Mouse (Mus musculus) urinary bladder, postnatal 10 days (tissue): ENCODE data around the gene Cpeb4.

Source experiments
- DNase-seq: peaks from one replicate; pipeline ENCODE4 v3.0.0; 2022; ENCODE audit warnings: low spot score

Gene Cpeb4

GRCm38 (mm10) chr11:31896905-31897304 lies 24.9 kb downstream of the Cpeb4 start:
- no peak for DNase-seq

- DNase-seq = no peak
Observed at GRCm38 (mm10) chr11:31899166-31899565, 27.2 kb downstream of the Cpeb4 start.

GRCm38 (mm10) chr11:31900736-31901135 lies 28.7 kb downstream of the Cpeb4 start:
- no peak for DNase-seq

GRCm38 (mm10) chr11:31902251-31903001 lies 30.4 kb downstream of the Cpeb4 start:
- DNase-seq = no peak

- no peak for DNase-seq
Observed at GRCm38 (mm10) chr11:31906499-31906898, 34.5 kb downstream of the Cpeb4 start.

- DNase-seq = no peak
Observed at GRCm38 (mm10) chr11:31907650-31908049, 35.6 kb downstream of the Cpeb4 start.

GRCm38 (mm10) chr11:31912958-31913357 lies 40.9 kb downstream of the Cpeb4 start:
- DNase-seq = no peak

- DNase-seq = no peak
Observed at GRCm38 (mm10) chr11:31917769-31918168, 45.8 kb downstream of the Cpeb4 start.

- DNase-seq = no peak
Observed at GRCm38 (mm10) chr11:31930051-31930450, 58.0 kb downstream of the Cpeb4 start.

GRCm38 (mm10) chr11:31935652-31936051 lies 63.6 kb downstream of the Cpeb4 start:
- DNase-seq = no peak

- no peak for DNase-seq
Observed at GRCm38 (mm10) chr11:31936910-31937525, 65.0 kb downstream of the Cpeb4 start.

GRCm38 (mm10) chr11:31940898-31941639 lies 69.1 kb downstream of the Cpeb4 start:
- DNase-seq = no peak

GRCm38 (mm10) chr11:31941640-31942638 lies 69.9 kb downstream of the Cpeb4 start:
- no peak for DNase-seq

- no peak for DNase-seq
Observed at GRCm38 (mm10) chr11:31945471-31945870, 73.5 kb downstream of the Cpeb4 start.

- DNase-seq = no peak
Observed at GRCm38 (mm10) chr11:31948462-31949330, 76.7 kb downstream of the Cpeb4 start.

GRCm38 (mm10) chr11:31949331-31949785 lies 77.3 kb downstream of the Cpeb4 start:
- DNase-seq = no peak

GRCm38 (mm10) chr11:31960071-31960470 lies 88.1 kb downstream of the Cpeb4 start:
- no peak for DNase-seq

- DNase-seq = no peak
Observed at GRCm38 (mm10) chr11:31963993-31964392, 92.0 kb downstream of the Cpeb4 start.

GRCm38 (mm10) chr11:31965256-31966134 lies 93.5 kb downstream of the Cpeb4 start, which contains the start of gene 4930524B15Rik:
4930524B15Rik (plus strand) TSS chr11:31965592.
- no peak for DNase-seq
